Mouse (Mus musculus): ENCODE data around the gene Hs3st3b1. TPM values are rescaled to one million over a fixed set of nuclear protein-coding genes. Genes with fewer than 3 reads are reported as not detected.

The Hs3st3b1 gene
- polyA plus RNA-seq, 1 experiment: 0.30 TPM

GRCm38 (mm10) chr11:63920531-63920930, 1.6 kb downstream of the Hs3st3b1 start:
- Histone ChIP-seq H3K4me1 (ENCODE audit: control insufficient read depth, insufficient read depth, low read length) (no peaks in the 10 kb centered on the region; the same call in 1 of the 2 replicates), H3K27ac (ENCODE audit: control insufficient read depth, insufficient read depth, low read depth, low read length, poor library complexity) (no peak overlapping the region), H3K4me3 (replicated peaks; ENCODE audit: control insufficient read depth, low read depth, low read length) (peak overlapping the region; percentile 39)
- WGBS: under 1% methylated on average over 33 of the region's 33 CpGs
- TF ChIP-seq CTCF (IDR thresholded peaks at IDR 0.05; ENCODE audit: control insufficient read depth, insufficient read depth, low read length): peak; percentile 51
- no peak for TF ChIP-seq POLR2A (IDR thresholded peaks at IDR 0.05; ENCODE audit: borderline replicate concordance, control insufficient read depth, low read depth, low read length)

- H3K4me3 ChIP-seq (replicated peaks; ENCODE audit: control insufficient read depth, low read depth, low read length): no peak overlapping the region
- WGBS: 12% methylated on average over 52 of the region's 52 CpGs
- no peak overlapping the region for H3K27ac ChIP-seq (ENCODE audit: control insufficient read depth, insufficient read depth, low read depth, low read length, poor library complexity)
- no peaks in the 10 kb centered on the region; the same call in 1 of the 2 replicates for H3K4me1 ChIP-seq (ENCODE audit: control insufficient read depth, insufficient read depth, low read length)
- no peak for TF ChIP-seq CTCF (IDR thresholded peaks at IDR 0.05; ENCODE audit: control insufficient read depth, insufficient read depth, low read length)
- TF ChIP-seq POLR2A (IDR thresholded peaks at IDR 0.05; ENCODE audit: borderline replicate concordance, control insufficient read depth, low read depth, low read length): no peak
Observed at GRCm38 (mm10) chr11:63919211-63920098, 2.6 kb downstream of the Hs3st3b1 start.

- 60% methylated on average over 17 of the region's 17 CpGs for WGBS
- Histone ChIP-seq H3K4me1 (ENCODE audit: control insufficient read depth, insufficient read depth, low read length) (no peaks in the 10 kb centered on the region; the same call in 1 of the 2 replicates), H3K27ac (ENCODE audit: control insufficient read depth, insufficient read depth, low read depth, low read length, poor library complexity) (no peak overlapping the region), H3K4me3 (replicated peaks; ENCODE audit: control insufficient read depth, low read depth, low read length) (no peak overlapping the region)
- TF ChIP-seq POLR2A (IDR thresholded peaks at IDR 0.05; ENCODE audit: borderline replicate concordance, control insufficient read depth, low read depth, low read length) (no peak), CTCF (IDR thresholded peaks at IDR 0.05; ENCODE audit: control insufficient read depth, insufficient read depth, low read length) (no peak)
Observed at GRCm38 (mm10) chr11:63918321-63919105, 3.6 kb downstream of the Hs3st3b1 start.

GRCm38 (mm10) chr11:63917561-63917960, 4.5 kb downstream of the Hs3st3b1 start:
- H3K27ac ChIP-seq (ENCODE audit: control insufficient read depth, insufficient read depth, low read depth, low read length, poor library complexity): no peak overlapping the region
- H3K4me1 ChIP-seq (ENCODE audit: control insufficient read depth, insufficient read depth, low read length): no peaks in the 10 kb centered on the region; the same call in 1 of the 2 replicates
- no peak for TF ChIP-seq CTCF (IDR thresholded peaks at IDR 0.05; ENCODE audit: control insufficient read depth, insufficient read depth, low read length)
- TF ChIP-seq POLR2A (IDR thresholded peaks at IDR 0.05; ENCODE audit: borderline replicate concordance, control insufficient read depth, low read depth, low read length): no peak
- H3K4me3 ChIP-seq (replicated peaks; ENCODE audit: control insufficient read depth, low read depth, low read length): no peak overlapping the region
- WGBS: 42% methylated on average over 6 of the region's 6 CpGs

GRCm38 (mm10) chr11:63914388-63914787, 7.7 kb downstream of the Hs3st3b1 start:
- no peak for TF ChIP-seq POLR2A (IDR thresholded peaks at IDR 0.05; ENCODE audit: borderline replicate concordance, control insufficient read depth, low read depth, low read length)
- no peak for TF ChIP-seq CTCF (IDR thresholded peaks at IDR 0.05; ENCODE audit: control insufficient read depth, insufficient read depth, low read length)
- WGBS: 2% methylated on average over 20 of the region's 20 CpGs
- Histone ChIP-seq H3K4me1 (ENCODE audit: control insufficient read depth, insufficient read depth, low read length) (peaks cover 1% of the 10 kb centered on the region; the same call in 1 of the 2 replicates), H3K27ac (ENCODE audit: control insufficient read depth, insufficient read depth, low read depth, low read length, poor library complexity) (no peak overlapping the region), H3K4me3 (replicated peaks; ENCODE audit: control insufficient read depth, low read depth, low read length) (no peak overlapping the region)

GRCm38 (mm10) chr11:63913936-63914335, 8.2 kb downstream of the Hs3st3b1 start:
- Histone ChIP-seq H3K4me3 (replicated peaks; ENCODE audit: control insufficient read depth, low read depth, low read length) (no peak overlapping the region), H3K4me1 (ENCODE audit: control insufficient read depth, insufficient read depth, low read length) (peaks cover 1% of the 10 kb centered on the region; the same call in 1 of the 2 replicates), H3K27ac (ENCODE audit: control insufficient read depth, insufficient read depth, low read depth, low read length, poor library complexity) (no peak overlapping the region)
- WGBS: 27% methylated on average over 4 of the region's 4 CpGs
- TF ChIP-seq CTCF (IDR thresholded peaks at IDR 0.05; ENCODE audit: control insufficient read depth, insufficient read depth, low read length) (no peak), POLR2A (IDR thresholded peaks at IDR 0.05; ENCODE audit: borderline replicate concordance, control insufficient read depth, low read depth, low read length) (no peak)

- TF ChIP-seq POLR2A (IDR thresholded peaks at IDR 0.05; ENCODE audit: borderline replicate concordance, control insufficient read depth, low read depth, low read length) (no peak), CTCF (IDR thresholded peaks at IDR 0.05; ENCODE audit: control insufficient read depth, insufficient read depth, low read length) (no peak)
Observed at GRCm38 (mm10) chr11:63911001-63911400, 11.1 kb downstream of the Hs3st3b1 start.

GRCm38 (mm10) chr11:63909961-63910360, 12.1 kb downstream of the Hs3st3b1 start:
- WGBS: 79% methylated on average over 4 of the region's 4 CpGs
- Histone ChIP-seq H3K27ac (ENCODE audit: control insufficient read depth, insufficient read depth, low read depth, low read length, poor library complexity) (no peak overlapping the region), H3K4me1 (ENCODE audit: control insufficient read depth, insufficient read depth, low read length) (peaks cover 4% of the 10 kb centered on the region), H3K4me3 (replicated peaks; ENCODE audit: control insufficient read depth, low read depth, low read length) (no peak overlapping the region)
- no peak for TF ChIP-seq CTCF (IDR thresholded peaks at IDR 0.05; ENCODE audit: control insufficient read depth, insufficient read depth, low read length)
- no peak for TF ChIP-seq POLR2A (IDR thresholded peaks at IDR 0.05; ENCODE audit: borderline replicate concordance, control insufficient read depth, low read depth, low read length)

More at GRCm38 (mm10) chr11:63911001-63911400, 11.1 kb downstream of the Hs3st3b1 start:
- WGBS: 62% methylated on average over 5 of the region's 5 CpGs
- Histone ChIP-seq H3K4me1 (ENCODE audit: control insufficient read depth, insufficient read depth, low read length) (peaks cover 4% of the 10 kb centered on the region), H3K27ac (ENCODE audit: control insufficient read depth, insufficient read depth, low read depth, low read length, poor library complexity) (no peak overlapping the region), H3K4me3 (replicated peaks; ENCODE audit: control insufficient read depth, low read depth, low read length) (no peak overlapping the region)

All from bone marrow, adult 2 months (tissue).